Mouse (Mus musculus): ENCODE results near the gene Vps35l. TPM values are rescaled to one million over a fixed set of nuclear protein-coding genes. Genes with fewer than 3 reads are reported as not detected.

Vps35l gene
- total and polyA plus RNA-seq, 3 experiments, result 30.1 to 76.5 (median 75.6) TPM

DNA sequence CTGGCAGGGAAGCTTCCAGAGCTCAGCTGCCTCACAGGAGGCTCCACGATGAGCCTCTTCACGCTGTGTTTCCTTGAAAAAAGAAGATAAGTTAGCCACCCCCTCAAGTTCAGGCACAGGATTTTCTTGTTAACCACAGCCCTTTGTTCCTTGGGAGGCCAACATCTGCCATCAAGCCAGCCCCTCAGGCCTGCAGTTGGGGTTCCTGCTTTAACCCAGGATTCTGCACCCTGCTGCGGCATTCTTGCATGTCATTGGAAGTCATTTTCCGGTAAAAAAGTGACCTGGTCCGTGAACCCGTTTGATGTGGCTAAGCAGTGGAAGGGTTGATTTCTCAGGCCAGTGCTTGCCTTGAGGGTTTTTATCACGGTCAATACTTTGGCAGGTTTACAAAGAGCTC, 84.4 kb downstream of the Vps35l start:
- no peaks in the 10 kb centered on the region for H3K9me3 ChIP-seq (replicated peaks)
- peaks cover 86% of the 10 kb centered on the region for H3K36me3 ChIP-seq (replicated peaks)
- DNase-seq (ENCODE audit: low spot score) (no peak), ATAC-seq (ENCODE audit: extremely low read depth, insufficient number of reproducible peaks, low FRiP score, poor library complexity, severe bottlenecking) (no peak)
- peaks cover 10% of the 10 kb centered on the region for H3K4me1 ChIP-seq (ENCODE audit: insufficient read depth, low read depth, low read length)
- no peaks in the 10 kb centered on the region for H3K27me3 ChIP-seq (ENCODE audit: insufficient read depth, low read length)
- no peak overlapping the region for H3K4me3 ChIP-seq (ENCODE audit: low read depth, low read length)
- TF ChIP-seq GATA1 (IDR thresholded peaks at IDR 0.05; ENCODE audit: borderline replicate concordance, low read length) (no peak), TAL1 (conservative IDR thresholded peaks at IDR 0.05; ENCODE audit: low read depth, low read length) (no peak), GATA2 (IDR thresholded peaks at IDR 0.05; ENCODE audit: borderline replicate concordance, low read depth, low read length) (no peak), CTCF (IDR thresholded peaks at IDR 0.05; ENCODE audit: low read depth, low read length) (no peak), POLR2AphosphoS5 (IDR thresholded peaks at IDR 0.05; ENCODE audit: insufficient replicate concordance, low read depth, low read length) (no peak)

DNA sequence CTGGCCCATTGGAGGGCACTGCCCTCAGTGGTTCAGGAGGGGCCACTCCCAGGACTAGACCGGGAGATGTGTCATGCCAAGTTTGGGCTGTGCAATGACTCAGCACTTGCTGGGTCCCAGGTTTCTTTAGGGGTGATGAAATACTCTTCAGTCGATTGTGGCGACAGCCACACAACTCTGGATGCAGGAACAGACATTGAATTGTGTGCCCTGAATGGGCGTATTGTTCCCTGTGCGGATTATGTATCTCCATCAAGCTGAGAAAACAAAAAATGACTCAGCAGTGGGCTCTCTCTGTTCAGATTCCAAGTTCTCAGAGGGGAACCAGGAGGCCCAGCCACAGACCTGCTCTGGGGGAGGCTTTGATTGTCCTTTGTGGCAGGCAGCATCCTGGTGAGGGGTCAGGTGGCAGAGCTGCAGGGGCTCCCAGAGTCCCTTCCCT, 88.0 kb downstream of the Vps35l start:
- no peaks in the 10 kb centered on the region for H3K9me3 ChIP-seq (replicated peaks)
- H3K4me3 ChIP-seq (ENCODE audit: low read depth, low read length), result no peak overlapping the region
- no peak for TF ChIP-seq GATA2 (IDR thresholded peaks at IDR 0.05; ENCODE audit: borderline replicate concordance, low read depth, low read length)
- no peak for TF ChIP-seq POLR2AphosphoS5 (IDR thresholded peaks at IDR 0.05; ENCODE audit: insufficient replicate concordance, low read depth, low read length)
- no peak for TF ChIP-seq TAL1 (conservative IDR thresholded peaks at IDR 0.05; ENCODE audit: low read depth, low read length)
- TF ChIP-seq CTCF (IDR thresholded peaks at IDR 0.05; ENCODE audit: low read depth, low read length), result no peak
- TF ChIP-seq GATA1 (IDR thresholded peaks at IDR 0.05; ENCODE audit: borderline replicate concordance, low read length), result no peak
- no peaks in the 10 kb centered on the region for H3K27me3 ChIP-seq (ENCODE audit: insufficient read depth, low read length)
- H3K4me1 ChIP-seq (ENCODE audit: insufficient read depth, low read depth, low read length), result peaks cover 10% of the 10 kb centered on the region
- peaks cover 94% of the 10 kb centered on the region for H3K36me3 ChIP-seq (replicated peaks)
- DNase-seq (ENCODE audit: low spot score) (no peak), ATAC-seq (ENCODE audit: extremely low read depth, insufficient number of reproducible peaks, low FRiP score, poor library complexity, severe bottlenecking) (peak; percentile 12; the same call in 1 of the 2 replicates)

DNA sequence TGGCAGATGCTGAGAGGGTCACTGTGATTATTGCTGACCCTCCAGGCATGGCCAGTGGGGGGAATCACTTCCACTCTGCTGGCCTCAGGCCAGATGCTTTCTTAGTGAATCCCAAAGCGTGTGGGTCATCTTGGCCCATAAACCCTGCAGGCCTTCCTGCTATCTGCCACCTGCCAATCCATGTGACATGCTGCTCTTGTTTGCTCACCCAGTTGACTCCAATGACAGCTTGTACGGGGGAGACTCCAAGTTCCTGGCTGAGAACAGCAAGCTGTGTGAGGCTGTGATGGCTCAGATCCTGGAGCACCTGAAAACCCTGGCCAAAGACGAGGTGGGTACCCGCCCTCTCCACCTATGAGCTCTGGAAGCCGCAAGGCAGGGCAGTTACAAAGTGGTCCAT, 97.9 kb downstream of the Vps35l start:
- H3K4me1 ChIP-seq (ENCODE audit: insufficient read depth, low read depth, low read length), result peaks cover 2% of the 10 kb centered on the region; the same call in 1 of the 2 replicates
- ATAC-seq (ENCODE audit: extremely low read depth, insufficient number of reproducible peaks, low FRiP score, poor library complexity, severe bottlenecking) (no peak), DNase-seq (ENCODE audit: low spot score) (no peak)
- H3K9me3 ChIP-seq (replicated peaks), result no peaks in the 10 kb centered on the region
- TF ChIP-seq CTCF (IDR thresholded peaks at IDR 0.05; ENCODE audit: low read depth, low read length) (no peak), TAL1 (conservative IDR thresholded peaks at IDR 0.05; ENCODE audit: low read depth, low read length) (no peak), GATA2 (IDR thresholded peaks at IDR 0.05; ENCODE audit: borderline replicate concordance, low read depth, low read length) (no peak), POLR2AphosphoS5 (IDR thresholded peaks at IDR 0.05; ENCODE audit: insufficient replicate concordance, low read depth, low read length) (no peak), GATA1 (IDR thresholded peaks at IDR 0.05; ENCODE audit: borderline replicate concordance, low read length) (no peak)
- peaks cover 98% of the 10 kb centered on the region for H3K36me3 ChIP-seq (replicated peaks)
- H3K27me3 ChIP-seq (ENCODE audit: insufficient read depth, low read length), result no peaks in the 10 kb centered on the region
- no peak overlapping the region for H3K4me3 ChIP-seq (ENCODE audit: low read depth, low read length)

DNA sequence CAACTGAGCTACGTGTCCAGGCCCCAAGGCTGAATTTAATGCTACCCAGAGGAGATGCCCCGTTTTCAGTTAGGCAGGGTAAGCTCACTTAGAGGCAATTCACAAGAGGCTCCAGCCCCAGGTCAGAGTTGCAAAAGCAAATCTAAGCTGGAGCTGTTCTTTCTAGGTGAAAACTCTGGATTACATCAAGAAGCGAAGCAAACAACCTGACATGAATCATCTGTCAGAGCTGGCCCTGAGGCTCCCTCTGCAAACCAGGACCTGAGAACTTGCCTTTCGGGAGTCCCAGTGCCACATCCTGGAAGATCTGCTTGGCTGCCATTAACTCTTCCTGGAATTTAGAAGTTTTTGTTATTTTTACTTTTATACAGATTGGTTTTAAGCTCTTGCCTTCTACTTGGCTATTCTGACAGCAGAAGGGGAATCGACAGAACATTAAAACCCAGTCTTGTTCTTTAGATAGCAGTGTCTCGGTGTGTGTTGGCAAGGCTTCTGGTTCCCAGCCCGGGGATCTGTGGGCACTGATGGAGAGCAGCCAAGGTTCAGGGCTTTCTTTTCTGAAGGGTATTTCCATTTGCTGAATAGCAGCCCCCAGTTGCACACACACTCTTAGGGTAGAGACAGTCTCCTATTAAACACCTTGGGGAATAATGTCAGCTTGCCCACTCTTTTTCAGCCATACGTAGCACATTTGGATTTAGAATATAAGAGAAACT, 101.2 kb downstream of the Vps35l start:
- Histone ChIP-seq H3K9me3 (replicated peaks) (no peaks in the 10 kb centered on the region), H3K36me3 (replicated peaks) (peaks cover 99% of the 10 kb centered on the region), H3K4me3 (ENCODE audit: low read depth, low read length) (no peak overlapping the region), H3K4me1 (ENCODE audit: insufficient read depth, low read depth, low read length) (peaks cover 12% of the 10 kb centered on the region), H3K27me3 (ENCODE audit: insufficient read depth, low read length) (no peaks in the 10 kb centered on the region)
- no peak for DNase-seq (ENCODE audit: low spot score)
- no peak for ATAC-seq (ENCODE audit: extremely low read depth, insufficient number of reproducible peaks, low FRiP score, poor library complexity, severe bottlenecking)
- TF ChIP-seq TAL1 (conservative IDR thresholded peaks at IDR 0.05; ENCODE audit: low read depth, low read length) (no peak), GATA1 (IDR thresholded peaks at IDR 0.05; ENCODE audit: borderline replicate concordance, low read length) (no peak), POLR2AphosphoS5 (IDR thresholded peaks at IDR 0.05; ENCODE audit: insufficient replicate concordance, low read depth, low read length) (no peak), CTCF (IDR thresholded peaks at IDR 0.05; ENCODE audit: low read depth, low read length) (no peak), GATA2 (IDR thresholded peaks at IDR 0.05; ENCODE audit: borderline replicate concordance, low read depth, low read length) (no peak)

DNA sequence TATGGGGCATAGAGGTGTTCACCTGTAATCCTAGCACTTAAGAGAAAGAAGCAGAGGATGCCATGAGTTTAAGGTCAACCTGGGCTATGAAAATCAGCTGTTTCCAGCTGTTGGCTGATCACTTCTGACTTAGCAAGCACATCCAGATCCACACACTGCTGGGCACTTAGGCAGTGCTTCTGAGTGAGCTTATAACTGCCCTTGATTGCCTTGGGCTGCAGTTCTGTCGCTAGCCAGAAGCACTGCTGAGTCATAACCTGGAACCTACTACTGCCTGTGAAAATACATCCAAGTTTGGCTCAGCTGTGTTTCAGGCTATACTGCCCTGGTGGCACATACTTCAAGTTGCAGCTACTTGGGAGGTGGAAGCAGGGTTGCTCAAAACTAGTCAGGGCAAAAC, 101.8 kb downstream of the Vps35l start:
- H3K4me1 ChIP-seq (ENCODE audit: insufficient read depth, low read depth, low read length), result peaks cover 14% of the 10 kb centered on the region
- H3K4me3 ChIP-seq (ENCODE audit: low read depth, low read length), result no peak overlapping the region
- no peaks in the 10 kb centered on the region for H3K27me3 ChIP-seq (ENCODE audit: insufficient read depth, low read length)
- TF ChIP-seq TAL1 (conservative IDR thresholded peaks at IDR 0.05; ENCODE audit: low read depth, low read length), result no peak
- no peak for TF ChIP-seq CTCF (IDR thresholded peaks at IDR 0.05; ENCODE audit: low read depth, low read length)
- no peak for TF ChIP-seq GATA2 (IDR thresholded peaks at IDR 0.05; ENCODE audit: borderline replicate concordance, low read depth, low read length)
- TF ChIP-seq GATA1 (IDR thresholded peaks at IDR 0.05; ENCODE audit: borderline replicate concordance, low read length), result no peak
- no peak for TF ChIP-seq POLR2AphosphoS5 (IDR thresholded peaks at IDR 0.05; ENCODE audit: insufficient replicate concordance, low read depth, low read length)
- DNase-seq (ENCODE audit: low spot score) (no peak), ATAC-seq (ENCODE audit: extremely low read depth, insufficient number of reproducible peaks, low FRiP score, poor library complexity, severe bottlenecking) (0 out of 2 replicates have a peak, but pooled peaks have one; percentile 16)
- H3K9me3 ChIP-seq (replicated peaks), result no peaks in the 10 kb centered on the region
- H3K36me3 ChIP-seq (replicated peaks), result peaks cover 99% of the 10 kb centered on the region

DNA sequence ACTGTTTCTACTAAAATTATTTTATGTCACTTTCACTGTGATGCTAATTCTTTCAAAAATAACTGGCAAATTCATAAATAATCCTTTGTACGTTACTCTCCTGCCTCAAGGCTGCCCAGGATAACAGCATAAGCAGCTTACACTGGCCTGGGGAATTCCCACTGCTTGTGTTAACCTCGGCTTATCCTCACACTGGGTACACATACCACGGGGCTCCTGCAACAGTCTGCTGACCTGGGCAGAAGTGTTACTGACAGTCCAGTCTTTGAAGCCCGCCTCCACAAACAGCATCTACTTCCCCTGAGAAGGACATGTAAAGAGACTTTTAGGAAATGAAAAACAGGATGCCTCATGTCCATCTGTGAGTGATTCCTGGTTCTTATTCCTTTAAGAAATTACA, 102.9 kb downstream of the Vps35l start:
- Histone ChIP-seq H3K4me1 (ENCODE audit: insufficient read depth, low read depth, low read length) (peaks cover 16% of the 10 kb centered on the region), H3K4me3 (ENCODE audit: low read depth, low read length) (no peak overlapping the region), H3K9me3 (replicated peaks) (no peaks in the 10 kb centered on the region), H3K27me3 (ENCODE audit: insufficient read depth, low read length) (no peaks in the 10 kb centered on the region), H3K36me3 (replicated peaks) (peaks cover 99% of the 10 kb centered on the region)
- DNase-seq (ENCODE audit: low spot score), result no peak
- TF ChIP-seq GATA2 (IDR thresholded peaks at IDR 0.05; ENCODE audit: borderline replicate concordance, low read depth, low read length), result no peak
- TF ChIP-seq CTCF (IDR thresholded peaks at IDR 0.05; ENCODE audit: low read depth, low read length), result no peak
- TF ChIP-seq POLR2AphosphoS5 (IDR thresholded peaks at IDR 0.05; ENCODE audit: insufficient replicate concordance, low read depth, low read length), result no peak
- no peak for TF ChIP-seq GATA1 (IDR thresholded peaks at IDR 0.05; ENCODE audit: borderline replicate concordance, low read length)
- no peak for TF ChIP-seq TAL1 (conservative IDR thresholded peaks at IDR 0.05; ENCODE audit: low read depth, low read length)
- ATAC-seq (ENCODE audit: extremely low read depth, insufficient number of reproducible peaks, low FRiP score, poor library complexity, severe bottlenecking), result no peak

All from G1E (cell line).